Mouse (Mus musculus): ENCODE measurements around the gene Urad. TPM values are rescaled to one million over a fixed set of nuclear protein-coding genes. Genes with fewer than 3 reads are reported as not detected.

Urad gene
- polyA plus RNA-seq, 1 experiment from 2014 or later, result not detected

DNA sequence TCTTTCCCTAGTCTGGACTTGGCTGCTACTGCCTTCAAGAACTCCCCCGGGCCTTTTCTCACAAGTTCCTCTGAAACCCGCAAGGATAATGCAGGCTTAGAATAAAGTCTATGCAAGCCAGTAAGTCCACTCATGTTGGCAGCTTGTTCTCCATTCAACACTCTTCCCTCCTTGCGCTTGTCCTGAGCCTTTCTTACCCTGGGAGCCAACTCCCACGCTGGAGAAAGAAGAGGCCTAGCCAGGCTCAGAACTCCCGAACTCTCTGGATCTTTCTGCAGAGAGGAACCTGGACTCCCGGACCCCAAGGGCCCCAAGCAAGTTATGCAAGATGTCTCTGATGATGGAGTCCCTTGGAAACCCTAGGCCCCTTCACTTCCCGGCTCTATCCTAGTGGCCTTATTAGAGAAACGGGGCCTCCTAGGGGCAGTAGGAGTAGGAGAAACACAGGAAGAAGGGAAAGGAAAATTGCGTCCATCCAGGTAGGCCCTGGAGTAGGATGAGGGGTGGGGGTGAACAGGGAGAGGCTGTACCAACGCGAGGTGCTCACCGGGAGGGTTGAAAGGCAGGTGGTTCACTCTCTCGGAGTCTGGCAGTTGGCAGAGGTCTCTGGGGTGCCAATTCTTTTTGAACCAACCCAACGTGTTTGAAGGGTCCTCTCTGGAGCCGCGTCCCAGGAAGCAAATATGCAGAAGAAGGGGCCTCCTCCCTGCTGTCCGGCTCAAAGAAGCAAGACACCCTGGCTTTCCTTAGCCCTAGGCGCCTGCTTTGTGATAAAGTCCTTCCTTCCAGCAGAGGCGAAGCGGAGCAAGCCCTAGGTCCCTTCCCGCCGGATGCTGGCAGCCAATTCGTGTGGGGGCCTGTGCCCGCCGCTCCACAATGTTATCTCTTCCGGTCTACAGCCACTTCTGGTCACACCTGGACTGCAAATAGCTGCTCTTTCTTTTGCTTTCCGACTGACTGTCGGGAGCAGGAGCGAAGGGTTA, 51.3 kb downstream of the Urad start:
- Histone ChIP-seq H3K4me2 (replicated peaks; ENCODE audit: low read depth, low read length) (no peak overlapping the region), H3K4me1 (ENCODE audit: control insufficient read depth, insufficient read depth, low read length) (no peaks in the 10 kb centered on the region), H3K27me3 (ENCODE audit: control insufficient read depth, insufficient read depth, low read length) (peaks cover 65% of the 10 kb centered on the region), H3K4me3 (ENCODE audit: low read depth, low read length) (peak overlapping the region; percentile 31), H3K27ac (ENCODE audit: low read length) (peak overlapping the region; percentile 39; the same call in 1 of the 2 replicates), H3K9ac (replicated peaks; ENCODE audit: low read depth, low read length) (no peak overlapping the region), H3K9me3 (ENCODE audit: control insufficient read depth, low read depth, low read length) (no peaks in the 10 kb centered on the region), H3K36me3 (ENCODE audit: control insufficient read depth, insufficient read depth, low read length) (no peaks in the 10 kb centered on the region)
- WGBS, result 2% methylated on average over 29 of the region's 29 CpGs
- ATAC-seq (ENCODE audit: insufficient number of reproducible peaks, insufficient read depth, low FRiP score, low read depth), result no peak

- under 1% methylated on average over 44 of the region's 44 CpGs for WGBS
- H3K4me1 ChIP-seq (ENCODE audit: control insufficient read depth, insufficient read depth, low read length), result no peaks in the 10 kb centered on the region
- peak; percentile 79 for ATAC-seq (ENCODE audit: insufficient number of reproducible peaks, insufficient read depth, low FRiP score, low read depth)
- H3K36me3 ChIP-seq (ENCODE audit: control insufficient read depth, insufficient read depth, low read length), result no peaks in the 10 kb centered on the region
- peaks cover 68% of the 10 kb centered on the region for H3K27me3 ChIP-seq (ENCODE audit: control insufficient read depth, insufficient read depth, low read length)
- peak within 1 kb of the TSS; percentile 39; the same call in 1 of the 2 replicates for H3K27ac ChIP-seq (ENCODE audit: low read length)
- 0 out of 2 replicates have a peak within 1 kb of the TSS, but pooled peaks have one; percentile 30 for H3K9ac ChIP-seq (replicated peaks; ENCODE audit: low read depth, low read length)
- H3K9me3 ChIP-seq (ENCODE audit: control insufficient read depth, low read depth, low read length), result no peaks in the 10 kb centered on the region
- peak within 1 kb of the TSS; percentile 31 for H3K4me3 ChIP-seq (ENCODE audit: low read depth, low read length)
- peak within 1 kb of the TSS; percentile 16 for H3K4me2 ChIP-seq (replicated peaks; ENCODE audit: low read depth, low read length)
Measured at GRCm38 (mm10) chr5:147269926-147270672, 52.1 kb downstream of the Urad start, which contains the start of gene Pdx1. Gene Pdx1 (plus strand): TSS chr5:147269959.

- ATAC-seq (ENCODE audit: insufficient number of reproducible peaks, insufficient read depth, low FRiP score, low read depth), result no peak
- no peak overlapping the region for H3K4me3 ChIP-seq (ENCODE audit: low read depth, low read length)
- WGBS, result 3% methylated on average over 6 of the region's 6 CpGs
Measured at GRCm38 (mm10) chr5:147269371-147269770, 52.9 kb downstream of the Urad start.

DNA sequence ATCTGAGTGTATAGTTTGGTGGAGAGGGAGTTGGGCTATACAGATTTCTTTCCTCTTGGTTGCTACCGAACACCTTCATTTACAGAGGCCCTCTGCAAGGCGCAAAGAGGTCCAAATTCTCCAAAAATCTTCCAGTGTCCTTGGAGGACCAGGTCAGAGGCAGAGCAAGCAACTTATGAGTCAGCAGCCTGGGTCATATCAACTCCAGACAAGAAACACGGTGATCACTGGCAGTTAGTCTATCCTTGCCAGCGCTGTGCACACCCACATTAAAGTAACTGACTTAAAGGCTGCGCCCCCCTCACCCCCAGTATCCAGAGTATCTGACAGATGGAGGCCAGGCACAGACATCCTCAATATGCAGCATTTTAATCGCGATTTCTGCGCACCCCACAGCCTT, 53.5 kb downstream of the Urad start:
- Histone ChIP-seq H3K9me3 (ENCODE audit: control insufficient read depth, low read depth, low read length) (no peaks in the 10 kb centered on the region), H3K9ac (replicated peaks; ENCODE audit: low read depth, low read length) (no peak overlapping the region), H3K4me2 (replicated peaks; ENCODE audit: low read depth, low read length) (no peak overlapping the region), H3K27ac (ENCODE audit: low read length) (no peak overlapping the region), H3K27me3 (ENCODE audit: control insufficient read depth, insufficient read depth, low read length) (peaks cover 63% of the 10 kb centered on the region), H3K4me1 (ENCODE audit: control insufficient read depth, insufficient read depth, low read length) (no peaks in the 10 kb centered on the region), H3K4me3 (ENCODE audit: low read depth, low read length) (no peak overlapping the region), H3K36me3 (ENCODE audit: control insufficient read depth, insufficient read depth, low read length) (no peaks in the 10 kb centered on the region)
- no peak for ATAC-seq (ENCODE audit: insufficient number of reproducible peaks, insufficient read depth, low FRiP score, low read depth)
- 2% methylated on average over 8 of the region's 8 CpGs for WGBS

More at GRCm38 (mm10) chr5:147269371-147269770, 52.9 kb downstream of the Urad start:
- no peaks in the 10 kb centered on the region for H3K36me3 ChIP-seq (ENCODE audit: control insufficient read depth, insufficient read depth, low read length)
- no peak overlapping the region for H3K27ac ChIP-seq (ENCODE audit: low read length)
- H3K4me1 ChIP-seq (ENCODE audit: control insufficient read depth, insufficient read depth, low read length), result no peaks in the 10 kb centered on the region
- no peak overlapping the region for H3K9ac ChIP-seq (replicated peaks; ENCODE audit: low read depth, low read length)
- no peak overlapping the region; the same call in 1 of the 2 replicates for H3K4me2 ChIP-seq (replicated peaks; ENCODE audit: low read depth, low read length)
- no peaks in the 10 kb centered on the region for H3K9me3 ChIP-seq (ENCODE audit: control insufficient read depth, low read depth, low read length)
- peaks cover 64% of the 10 kb centered on the region for H3K27me3 ChIP-seq (ENCODE audit: control insufficient read depth, insufficient read depth, low read length)

DNA sequence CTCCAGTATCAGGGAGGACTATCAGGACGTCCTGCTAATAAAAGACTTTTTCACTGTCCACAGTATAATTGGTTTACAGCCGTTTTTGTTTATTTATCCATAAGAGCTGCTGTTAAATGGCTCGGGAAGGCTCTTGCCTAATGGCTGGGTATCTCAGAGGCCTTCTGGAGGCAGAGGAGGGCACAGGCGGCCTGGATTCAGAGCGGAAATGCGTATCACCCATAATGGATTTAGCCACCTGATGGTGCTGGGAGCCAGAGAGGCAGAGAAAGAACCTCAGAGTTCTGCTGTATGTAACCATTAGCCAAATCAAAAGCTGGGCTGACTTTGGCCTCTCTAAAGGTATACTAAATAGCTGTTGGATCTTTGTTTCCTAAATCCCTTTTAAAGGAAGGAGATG, 54.8 kb downstream of the Urad start:
- WGBS, result 6% methylated on average over 6 of the region's 6 CpGs
- ATAC-seq (ENCODE audit: insufficient number of reproducible peaks, insufficient read depth, low FRiP score, low read depth), result no peak

More for the DNA sequence above, 54.8 kb downstream of the Urad start:
- H3K27me3 ChIP-seq (ENCODE audit: control insufficient read depth, insufficient read depth, low read length), result peaks cover 63% of the 10 kb centered on the region
- no peaks in the 10 kb centered on the region for H3K4me1 ChIP-seq (ENCODE audit: control insufficient read depth, insufficient read depth, low read length)
- H3K27ac ChIP-seq (ENCODE audit: low read length), result no peak overlapping the region; the same call in 1 of the 2 replicates
- H3K36me3 ChIP-seq (ENCODE audit: control insufficient read depth, insufficient read depth, low read length), result no peaks in the 10 kb centered on the region
- no peak overlapping the region for H3K4me2 ChIP-seq (replicated peaks; ENCODE audit: low read depth, low read length)
- no peak overlapping the region for H3K4me3 ChIP-seq (ENCODE audit: low read depth, low read length)
- no peaks in the 10 kb centered on the region for H3K9me3 ChIP-seq (ENCODE audit: control insufficient read depth, low read depth, low read length)
- H3K9ac ChIP-seq (replicated peaks; ENCODE audit: low read depth, low read length), result no peak overlapping the region

Small RNAs within 50 kb of the gene (microRNA-seq; reads per million reads assigned to microRNA genes)
- not detected for gene Mir7k

Other genes starting within 250 kb of the Urad start
- gene Lnx2, start 245.9 kb downstream of the Urad start, polyA plus RNA-seq (2014; fragmentation: Nextera tagmentation; extraction: Ambion mirVana), result 20.7 and 25.5 TPM in 2 replicates
- 140 and 148 TPM in 2 replicates for gene Polr1d, start 245.4 kb downstream of the Urad start, polyA plus RNA-seq (2014; fragmentation: Nextera tagmentation; extraction: Ambion mirVana)
- not detected in 2 replicates for gene Gsx1, start 133.7 kb downstream of the Urad start, polyA plus RNA-seq (2014; fragmentation: Nextera tagmentation; extraction: Ambion mirVana)
- 3.4 and 5.2 TPM in 2 replicates for gene Pdx1, start 52.5 kb downstream of the Urad start, polyA plus RNA-seq (2014; fragmentation: Nextera tagmentation; extraction: Ambion mirVana)
- 1.1 and 1.3 TPM in 2 replicates for gene Cdx2, start 15.2 kb downstream of the Urad start, polyA plus RNA-seq (2014; fragmentation: Nextera tagmentation; extraction: Ambion mirVana)
- 0.06 and 0.24 TPM in 2 replicates for gene Flt3, start 78.0 kb upstream of the Urad start, polyA plus RNA-seq (2014; fragmentation: Nextera tagmentation; extraction: Ambion mirVana)
- gene Pan3, start 107.7 kb upstream of the Urad start, polyA plus RNA-seq (2014; fragmentation: Nextera tagmentation; extraction: Ambion mirVana), result 94.8 and 98.3 TPM in 2 replicates